Mouse (Mus musculus) megakaryocyte, embryonic 14.5 days (primary cell): ENCODE results near the gene Wiz.

Source experiments
- FLI1 ChIP-seq: IDR thresholded peaks from 2 replicates; pipeline ENCODE4 v1.6.1; 2012; ENCODE audit warnings: low read length, inconsistent platforms, mixed read lengths
- GATA1 ChIP-seq: IDR thresholded peaks from 3 replicates; pipeline ENCODE4 v1.6.1; 2012; ENCODE audit warnings: mixed read lengths, low read length, inconsistent platforms, borderline replicate concordance

DNA sequence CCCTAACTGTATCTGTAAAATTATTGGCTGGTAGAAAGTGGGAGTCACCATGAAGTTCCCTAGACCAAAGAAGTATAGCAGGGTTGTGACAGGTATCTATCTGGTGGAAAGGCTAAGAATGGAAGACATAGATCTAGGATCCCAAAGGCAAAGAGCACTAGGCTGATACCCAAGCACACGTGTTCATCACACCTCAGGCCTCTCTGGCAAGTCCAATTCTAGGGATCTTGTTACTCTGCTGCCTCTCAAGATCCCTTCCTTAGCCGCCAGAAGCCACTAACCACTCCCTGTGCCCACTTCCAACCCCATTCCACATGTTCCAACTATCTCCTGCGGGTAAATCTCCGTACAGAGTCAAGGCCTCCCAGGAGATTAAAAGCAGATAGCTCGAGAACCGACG, 69.3 kb downstream of the Wiz start:
- no peak for TF ChIP-seq GATA1
- no peak for TF ChIP-seq FLI1
